Mouse (Mus musculus) heart, adult 18-20 months (tissue): ENCODE results near the gene Ank2. TPM values are rescaled to one million over a fixed set of nuclear protein-coding genes. Genes with fewer than 3 reads are reported as not detected.

ENCODE experiments used
- DNase-seq, 2 experiments: peaks; one replicate each; pipeline ENCODE4 v3.0.0; 2021 to 2022; ENCODE audit warnings: mixed read lengths in 1 of 2
- total RNA-seq, 2 experiments: library from RNA; stranded (reverse); gene quantifications; 2 replicates each; pipeline ENCODE4 v1.2.3; 2021

Gene Ank2
- total RNA-seq, 2 experiments from 2014 or later, result 310 to 323 TPM

GRCm38 (mm10) chr3:127282277-127282676, 216.9 kb downstream of the Ank2 start:
- DNase-seq, result peak in 1 of 2 experiments; percentile 27

- DNase-seq, result no peak
These were observed 217.8 kb downstream of the Ank2 start for GRCm38 (mm10) chr3:127281390-127281789.

- no peak for DNase-seq
These were observed 218.8 kb downstream of the Ank2 start for GRCm38 (mm10) chr3:127280376-127280775.

- no peak for DNase-seq
These were observed 223.2 kb downstream of the Ank2 start for GRCm38 (mm10) chr3:127275953-127276352.

GRCm38 (mm10) chr3:127272801-127273200, 226.3 kb downstream of the Ank2 start:
- DNase-seq, result no peak

- no peak for DNase-seq
These were observed 229.5 kb downstream of the Ank2 start for GRCm38 (mm10) chr3:127269616-127270015.

- no peak for DNase-seq
These were observed 231.3 kb downstream of the Ank2 start for GRCm38 (mm10) chr3:127267846-127268245.

GRCm38 (mm10) chr3:127265732-127266131, 233.4 kb downstream of the Ank2 start:
- no peak for DNase-seq

- no peak for DNase-seq
These were observed 234.0 kb downstream of the Ank2 start for GRCm38 (mm10) chr3:127265182-127265581.

GRCm38 (mm10) chr3:127260786-127261166, 238.4 kb downstream of the Ank2 start:
- DNase-seq, result no peak

- no peak for DNase-seq
These were observed 239.0 kb downstream of the Ank2 start for GRCm38 (mm10) chr3:127260007-127260785.

- DNase-seq, result no peak
These were observed 240.6 kb downstream of the Ank2 start for GRCm38 (mm10) chr3:127258466-127259075.

- DNase-seq, result peak; percentile 18 to 47
These were observed 241.2 kb downstream of the Ank2 start for GRCm38 (mm10) chr3:127257969-127258368.

GRCm38 (mm10) chr3:127257279-127257925, 241.7 kb downstream of the Ank2 start:
- peak; percentile 59 to 73 for DNase-seq

- no peak for DNase-seq
These were observed 242.5 kb downstream of the Ank2 start for GRCm38 (mm10) chr3:127256681-127257080.

GRCm38 (mm10) chr3:127250930-127251329, 248.2 kb downstream of the Ank2 start:
- no peak for DNase-seq

GRCm38 (mm10) chr3:127248611-127249010, 250.5 kb downstream of the Ank2 start:
- no peak for DNase-seq

- DNase-seq, result peak in 1 of 2 experiments; percentile 8
These were observed 252.0 kb downstream of the Ank2 start for GRCm38 (mm10) chr3:127246989-127247708.

- DNase-seq, result no peak
These were observed 255.1 kb downstream of the Ank2 start for GRCm38 (mm10) chr3:127243928-127244642.

- no peak for DNase-seq
These were observed 256.8 kb downstream of the Ank2 start for GRCm38 (mm10) chr3:127242234-127242810.

- no peak for DNase-seq
These were observed 263.9 kb downstream of the Ank2 start for GRCm38 (mm10) chr3:127235271-127235670.
